Mouse (Mus musculus) liver, postnatal 0 days (tissue): Measurements from ENCODE around the gene Shoc2.

Experiments
- CTCF ChIP-seq: sonication (generic); IDR thresholded peaks from 2 replicates; pipeline ENCODE4 v1.5.1; 2016; ENCODE audit warnings: antibody characterized with exemption, low read depth
- EP300 ChIP-seq: IDR thresholded peaks from 2 replicates; pipeline ENCODE4 v1.6.1; 2016; ENCODE audit warnings: antibody characterized with exemption, low read depth, mild to moderate bottlenecking

GRCm38 (mm10) chr19:53939467-53939866 lies 4.6 kb upstream of the Shoc2 start:
- TF ChIP-seq CTCF, result no peak
- peak; percentile 87 for TF ChIP-seq EP300
